Mouse (Mus musculus): ENCODE data around the gene Phactr4. TPM values are rescaled to one million over a fixed set of nuclear protein-coding genes. Genes with fewer than 3 reads are reported as not detected.

Gene Phactr4
- polyA plus RNA-seq, 1 experiment: 21.8 TPM

GRCm38 (mm10) chr4:132389302-132389701, 33.0 kb downstream of the Phactr4 start:
- no peak for TF ChIP-seq MAX (IDR thresholded peaks at IDR 0.05)
- peak; percentile 24 for TF ChIP-seq FOSL1 (IDR thresholded peaks at IDR 0.05; ENCODE audit: insufficient read depth, low read length, poor library complexity, severe bottlenecking)
- TF ChIP-seq MYOD1 (IDR thresholded peaks at IDR 0.05; ENCODE audit: control insufficient read depth, insufficient read length, low read depth): peak; percentile 95
- no peak overlapping the region for H3K4me3 ChIP-seq (ENCODE audit: insufficient read depth, poor library complexity, severe bottlenecking)
- H3K36me3 ChIP-seq (ENCODE audit: control insufficient read depth, insufficient read depth): peaks cover 34% of the 10 kb centered on the region
- no peak overlapping the region for H3ac ChIP-seq (ENCODE audit: control insufficient read depth, insufficient read length, low read depth)
- peaks cover 77% of the 10 kb centered on the region for H3K79me3 ChIP-seq (ENCODE audit: low read depth)
- peaks cover 97% of the 10 kb centered on the region for H3K79me2 ChIP-seq (ENCODE audit: control insufficient read depth, insufficient read depth)
- H3K27me3 ChIP-seq (ENCODE audit: control insufficient read depth, insufficient read depth, insufficient read length): no peaks in the 10 kb centered on the region

- H3K4me3 ChIP-seq (ENCODE audit: insufficient read depth, poor library complexity, severe bottlenecking): no peak overlapping the region
- H3ac ChIP-seq (ENCODE audit: control insufficient read depth, insufficient read length, low read depth): no peak overlapping the region
- H3K79me3 ChIP-seq (ENCODE audit: low read depth): peaks cover 64% of the 10 kb centered on the region
- H3K79me2 ChIP-seq (ENCODE audit: control insufficient read depth, insufficient read depth): peaks cover 96% of the 10 kb centered on the region
- TF ChIP-seq USF1 (IDR thresholded peaks at IDR 0.05; ENCODE audit: low read depth): no peak
- TF ChIP-seq MYOG (IDR thresholded peaks at IDR 0.05; ENCODE audit: control insufficient read depth, extremely low read depth, insufficient read length): no peak
- peaks cover 41% of the 10 kb centered on the region for H3K36me3 ChIP-seq (ENCODE audit: control insufficient read depth, insufficient read depth)
- no peaks in the 10 kb centered on the region for H3K27me3 ChIP-seq (ENCODE audit: control insufficient read depth, insufficient read depth, insufficient read length)
These were observed 34.7 kb downstream of the Phactr4 start for GRCm38 (mm10) chr4:132387617-132388016.

DNA sequence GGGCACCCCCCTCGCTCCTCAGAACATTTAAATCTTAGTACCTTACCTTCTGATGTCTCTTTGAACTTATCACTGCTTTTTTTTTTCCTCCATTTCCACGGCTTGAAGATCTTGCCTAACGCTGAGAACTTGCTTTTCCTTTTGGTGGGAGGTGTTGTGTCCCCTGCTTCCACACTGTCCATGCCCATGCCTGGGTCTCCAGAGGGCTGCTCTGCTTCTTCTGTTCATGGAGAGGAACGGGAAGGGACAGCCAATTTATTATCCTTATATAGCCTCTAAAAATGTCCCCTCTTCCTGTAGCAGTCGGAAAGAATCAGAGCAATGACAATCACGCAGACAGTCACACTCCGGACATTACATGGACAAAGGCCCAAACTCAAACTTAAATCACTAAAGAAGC, 35.4 kb downstream of the Phactr4 start:
- Histone ChIP-seq H3ac (ENCODE audit: control insufficient read depth, insufficient read length, low read depth) (no peak overlapping the region), H3K79me3 (ENCODE audit: low read depth) (peaks cover 58% of the 10 kb centered on the region), H3K4me3 (ENCODE audit: insufficient read depth, poor library complexity, severe bottlenecking) (no peak overlapping the region), H3K79me2 (ENCODE audit: control insufficient read depth, insufficient read depth) (peaks cover 96% of the 10 kb centered on the region), H3K36me3 (ENCODE audit: control insufficient read depth, insufficient read depth) (peaks cover 44% of the 10 kb centered on the region), H3K27me3 (ENCODE audit: control insufficient read depth, insufficient read depth, insufficient read length) (no peaks in the 10 kb centered on the region)
- TF ChIP-seq MAX (IDR thresholded peaks at IDR 0.05) (no peak), MYOD1 (IDR thresholded peaks at IDR 0.05; ENCODE audit: control insufficient read depth, insufficient read length, low read depth) (no peak), CTCF (IDR thresholded peaks at IDR 0.05; ENCODE audit: control insufficient read depth, insufficient read depth, insufficient read length) (no peak), MYOG (IDR thresholded peaks at IDR 0.05; ENCODE audit: control insufficient read depth, extremely low read depth, insufficient read length) (no peak), CEBPB (IDR thresholded peaks at IDR 0.05; ENCODE audit: low read depth) (no peak), FOSL1 (IDR thresholded peaks at IDR 0.05; ENCODE audit: insufficient read depth, low read length, poor library complexity, severe bottlenecking) (no peak), USF1 (IDR thresholded peaks at IDR 0.05; ENCODE audit: low read depth) (no peak)

DNA sequence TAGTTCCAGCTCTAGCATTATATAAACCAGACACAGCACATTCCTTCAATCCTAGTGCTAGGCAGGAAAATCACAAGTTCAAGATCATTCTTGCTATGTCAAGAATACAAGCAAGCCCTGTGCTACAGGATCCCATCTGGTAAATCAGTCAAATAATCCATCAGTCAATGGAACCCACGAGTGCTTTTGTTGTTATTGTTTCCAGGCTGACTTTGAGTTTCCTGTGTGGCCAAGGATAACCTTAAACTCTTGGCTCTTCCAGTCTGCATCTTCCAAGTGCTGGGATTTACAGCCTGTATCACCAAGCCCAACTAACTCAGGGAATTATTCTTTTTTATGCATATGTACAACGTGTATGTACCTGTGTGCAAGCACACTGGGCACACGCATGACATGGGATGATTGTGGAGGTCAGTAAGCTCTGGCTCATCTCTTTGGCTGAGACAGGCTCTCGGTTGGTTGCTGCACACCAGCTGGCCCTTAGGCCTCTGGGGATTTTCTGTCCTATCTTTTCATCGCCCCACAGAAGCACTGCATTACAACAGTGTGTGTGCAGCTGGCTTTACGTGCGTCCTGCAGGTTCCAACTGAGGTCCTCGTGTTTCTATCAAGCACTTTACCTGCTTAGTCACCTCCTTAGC, 36.4 kb downstream of the Phactr4 start:
- peaks cover 58% of the 10 kb centered on the region for H3K79me3 ChIP-seq (ENCODE audit: low read depth)
- H3K79me2 ChIP-seq (ENCODE audit: control insufficient read depth, insufficient read depth): peaks cover 96% of the 10 kb centered on the region
- H3K27me3 ChIP-seq (ENCODE audit: control insufficient read depth, insufficient read depth, insufficient read length): no peaks in the 10 kb centered on the region
- H3K4me3 ChIP-seq (ENCODE audit: insufficient read depth, poor library complexity, severe bottlenecking): no peak overlapping the region
- TF ChIP-seq USF1 (IDR thresholded peaks at IDR 0.05; ENCODE audit: low read depth) (no peak), CEBPB (IDR thresholded peaks at IDR 0.05; ENCODE audit: low read depth) (no peak)
- no peak overlapping the region for H3ac ChIP-seq (ENCODE audit: control insufficient read depth, insufficient read length, low read depth)
- peaks cover 48% of the 10 kb centered on the region for H3K36me3 ChIP-seq (ENCODE audit: control insufficient read depth, insufficient read depth)

DNA sequence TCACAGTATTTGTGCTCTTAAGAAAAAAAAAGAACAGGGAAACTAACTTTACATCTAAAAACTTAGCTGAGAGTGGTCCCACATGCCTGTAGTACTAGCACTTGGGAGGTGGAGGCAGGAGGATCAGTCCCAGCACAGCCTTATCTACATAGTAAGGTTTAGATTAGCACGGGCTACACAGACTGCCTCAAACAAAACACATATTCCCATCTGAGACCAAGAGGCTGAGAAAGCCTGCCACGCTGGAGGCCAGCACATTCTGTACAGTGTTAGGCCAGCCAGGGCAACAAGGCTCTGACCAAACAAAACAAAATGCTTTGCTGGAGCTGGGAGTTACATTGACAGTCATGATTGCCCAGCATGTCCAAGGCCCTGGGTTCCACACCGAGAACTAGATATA, 38.8 kb downstream of the Phactr4 start:
- Histone ChIP-seq H3ac (ENCODE audit: control insufficient read depth, insufficient read length, low read depth) (no peak overlapping the region), H3K79me3 (ENCODE audit: low read depth) (peaks cover 49% of the 10 kb centered on the region), H3K27me3 (ENCODE audit: control insufficient read depth, insufficient read depth, insufficient read length) (no peaks in the 10 kb centered on the region), H3K36me3 (ENCODE audit: control insufficient read depth, insufficient read depth) (peaks cover 63% of the 10 kb centered on the region), H3K4me3 (ENCODE audit: insufficient read depth, poor library complexity, severe bottlenecking) (no peak overlapping the region), H3K79me2 (ENCODE audit: control insufficient read depth, insufficient read depth) (peaks cover 93% of the 10 kb centered on the region)
- TF ChIP-seq CEBPB (IDR thresholded peaks at IDR 0.05; ENCODE audit: low read depth) (no peak), CTCF (IDR thresholded peaks at IDR 0.05; ENCODE audit: control insufficient read depth, insufficient read depth, insufficient read length) (no peak), MYOG (IDR thresholded peaks at IDR 0.05; ENCODE audit: control insufficient read depth, extremely low read depth, insufficient read length) (no peak), MYOD1 (IDR thresholded peaks at IDR 0.05; ENCODE audit: control insufficient read depth, insufficient read length, low read depth) (no peak), USF1 (IDR thresholded peaks at IDR 0.05; ENCODE audit: low read depth) (no peak), FOSL1 (IDR thresholded peaks at IDR 0.05; ENCODE audit: insufficient read depth, low read length, poor library complexity, severe bottlenecking) (no peak), MAX (IDR thresholded peaks at IDR 0.05) (no peak)

DNA sequence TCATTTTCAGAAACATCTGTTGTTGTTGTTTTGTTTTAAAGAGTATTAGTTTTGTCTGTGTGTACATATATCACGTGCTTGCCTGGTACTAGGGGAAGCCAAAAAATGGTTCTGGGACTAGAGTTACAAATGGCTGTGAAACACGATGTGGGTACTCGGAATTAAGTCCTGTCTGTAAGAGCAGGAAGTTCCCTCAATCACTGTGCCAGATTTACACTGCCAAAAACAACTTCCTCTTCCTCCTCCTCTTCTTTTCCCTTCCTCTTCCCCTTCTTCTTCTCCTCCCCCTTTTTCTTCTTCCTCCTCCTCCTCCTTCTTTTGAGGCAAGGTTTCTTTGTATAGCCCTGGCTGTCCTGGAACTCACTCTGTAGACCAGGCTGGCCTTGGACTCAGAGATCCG, 40.0 kb downstream of the Phactr4 start:
- Histone ChIP-seq H3K36me3 (ENCODE audit: control insufficient read depth, insufficient read depth) (peaks cover 75% of the 10 kb centered on the region), H3K27me3 (ENCODE audit: control insufficient read depth, insufficient read depth, insufficient read length) (no peaks in the 10 kb centered on the region), H3K79me2 (ENCODE audit: control insufficient read depth, insufficient read depth) (peaks cover 82% of the 10 kb centered on the region), H3K4me3 (ENCODE audit: insufficient read depth, poor library complexity, severe bottlenecking) (no peak overlapping the region), H3ac (ENCODE audit: control insufficient read depth, insufficient read length, low read depth) (no peak overlapping the region), H3K79me3 (ENCODE audit: low read depth) (peaks cover 42% of the 10 kb centered on the region)
- no peak for TF ChIP-seq FOSL1 (IDR thresholded peaks at IDR 0.05; ENCODE audit: insufficient read depth, low read length, poor library complexity, severe bottlenecking)
